Mouse (Mus musculus): ENCODE measurements around the gene Dlgap5.

Dlgap5 gene

DNA sequence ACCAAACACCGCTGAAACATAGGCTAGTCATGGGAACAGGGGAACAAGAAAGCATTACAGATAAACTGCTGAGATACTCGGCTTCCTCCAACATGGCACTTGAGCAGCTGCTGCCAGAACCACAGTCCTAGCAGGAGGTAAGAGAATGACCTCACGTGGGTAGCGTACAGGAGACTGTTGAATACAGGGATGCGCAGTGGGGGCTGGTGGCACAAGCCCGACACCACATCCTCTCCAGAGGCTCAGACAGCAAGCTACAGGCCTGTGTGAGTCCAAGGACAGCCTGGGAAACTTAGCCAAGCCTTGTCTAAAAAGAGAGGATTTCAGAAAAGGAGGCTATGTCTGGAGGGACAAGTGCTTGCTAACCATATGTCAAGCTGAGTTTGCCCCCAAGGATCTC is 23.2 kb downstream of the Dlgap5 start:
- no peak for DNase-seq

DNA sequence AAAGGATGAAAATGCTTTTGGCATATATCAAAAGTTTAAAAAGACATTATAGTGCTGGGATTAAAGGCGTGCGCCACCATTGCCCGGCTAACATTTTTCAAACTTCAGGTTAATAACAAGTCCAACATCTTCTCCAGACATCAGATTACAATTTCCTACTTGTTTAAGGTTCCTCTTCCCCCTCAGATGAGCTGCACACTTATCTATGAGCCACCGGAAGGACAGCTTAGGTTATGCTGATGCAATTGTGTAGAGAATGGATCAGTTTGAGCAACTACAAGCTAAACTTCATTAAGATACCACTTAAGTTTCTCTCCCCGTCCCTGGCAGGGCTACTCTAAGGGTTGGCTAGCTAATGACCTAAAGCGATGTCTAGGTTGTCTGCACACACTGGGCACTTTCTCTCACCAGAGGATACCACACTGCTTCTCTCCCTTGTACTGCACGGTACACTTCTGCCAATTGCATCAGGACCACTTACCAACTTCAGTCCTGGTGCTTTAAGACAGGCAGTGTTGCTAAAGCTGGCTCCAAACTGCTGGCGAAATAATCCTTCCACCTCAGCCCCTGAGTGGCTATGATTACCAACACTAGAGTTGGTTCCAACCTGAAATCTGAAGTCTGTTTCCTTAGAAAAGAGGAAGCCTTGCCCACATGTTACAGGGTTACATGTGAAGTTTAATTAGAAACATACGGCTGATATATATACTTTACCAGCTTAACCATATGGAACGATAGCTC is 24.7 kb downstream of the Dlgap5 start:
- no peak for DNase-seq

DNA sequence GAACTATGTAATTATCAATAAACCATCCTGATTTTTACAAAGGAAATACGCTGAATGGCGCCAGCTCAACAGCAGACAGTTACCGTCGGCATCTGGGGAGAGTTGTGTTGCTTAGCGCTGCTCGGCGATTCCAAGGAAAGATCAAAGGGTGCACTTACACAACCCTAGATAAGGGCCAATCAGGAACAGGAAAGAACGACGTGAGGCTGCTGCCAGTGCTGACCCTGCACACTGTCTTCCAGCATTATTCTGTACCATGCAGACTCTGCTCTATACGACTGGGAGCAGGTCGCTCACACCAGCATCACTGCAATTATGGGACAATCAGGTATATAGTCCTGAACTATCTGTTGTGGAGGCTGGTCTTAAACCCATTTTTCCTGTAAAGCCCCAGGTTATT is 32.1 kb downstream of the Dlgap5 start:
- DNase-seq = no peak

DNA sequence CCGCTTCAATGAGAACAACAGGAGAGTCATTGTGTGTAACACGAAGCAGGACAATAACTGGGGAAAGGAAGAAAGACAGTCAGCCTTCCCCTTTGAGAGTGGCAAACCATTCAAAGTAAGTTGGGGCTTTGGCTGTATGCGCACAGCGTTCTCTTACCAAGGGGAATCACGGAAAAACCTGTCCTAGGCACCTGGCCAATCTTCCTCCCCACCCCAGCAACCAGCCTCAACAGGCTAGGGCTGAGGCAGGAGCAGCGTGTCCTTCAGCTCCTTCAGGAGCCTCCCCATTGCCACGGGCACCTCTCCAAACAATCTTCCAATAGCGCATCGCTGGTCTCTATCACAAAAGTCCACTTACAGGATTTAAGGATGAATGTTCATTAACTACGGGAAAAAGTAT is 33.6 kb downstream of the Dlgap5 start:
- no peak for DNase-seq

DNA sequence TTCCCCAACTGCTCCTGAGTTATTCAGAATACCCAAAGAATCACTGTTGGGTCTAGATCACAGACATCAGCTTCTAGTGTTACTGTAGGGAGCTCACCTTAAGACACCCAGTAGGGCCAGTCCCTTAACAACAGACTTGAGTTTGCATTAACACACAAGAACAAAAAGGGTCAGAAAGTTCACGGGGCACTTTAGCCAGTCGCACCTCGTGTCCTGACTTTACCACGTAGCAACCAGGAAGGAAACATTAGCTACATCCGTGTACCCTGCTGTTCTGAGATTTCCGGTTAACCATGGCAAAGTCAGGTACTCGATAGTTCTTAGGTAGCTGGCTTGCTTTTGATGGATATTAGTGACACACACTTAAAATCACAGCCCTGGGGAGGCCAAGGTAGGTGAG is 34.3 kb downstream of the Dlgap5 start:
- no peak for DNase-seq

DNA sequence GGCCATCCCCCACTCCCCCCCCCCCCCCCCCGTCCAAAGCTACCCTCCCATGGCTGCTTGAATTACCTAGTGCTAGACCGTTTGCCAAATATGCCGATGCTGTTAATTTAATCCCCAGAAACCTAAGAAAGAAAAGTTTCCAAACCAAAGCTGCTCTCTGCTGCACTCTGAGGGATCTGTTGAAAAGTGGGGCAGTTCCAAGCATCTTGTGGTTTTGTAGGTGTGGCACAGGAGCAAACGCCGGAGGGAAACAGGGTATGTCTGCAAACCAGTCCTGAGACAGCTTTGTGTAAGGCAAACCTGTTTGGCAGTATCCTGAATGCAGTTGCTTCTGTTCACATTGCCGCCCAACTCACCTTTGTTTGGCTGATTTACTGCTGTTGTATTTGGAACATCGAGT is 39.9 kb downstream of the Dlgap5 start:
- DNase-seq = no peak

DNA sequence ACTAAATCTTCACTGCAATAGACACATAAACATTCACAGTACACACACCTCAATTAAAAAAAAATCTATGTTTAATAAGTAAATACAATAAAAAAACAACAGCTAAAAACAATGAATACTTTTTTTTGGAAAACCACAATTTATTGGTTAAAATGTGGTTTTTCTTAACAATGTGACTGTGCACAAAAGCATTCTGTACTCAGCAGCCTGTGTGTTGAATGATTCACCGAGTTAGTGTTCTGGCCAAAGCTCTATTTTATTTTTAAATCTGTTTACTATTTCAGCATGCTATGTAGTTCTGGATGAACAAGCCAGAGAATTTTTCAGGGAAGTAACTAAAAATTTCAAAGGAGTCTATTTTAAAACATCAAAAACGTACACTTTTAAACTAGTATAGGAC is 41.7 kb downstream of the Dlgap5 start:
- no peak for DNase-seq

DNA sequence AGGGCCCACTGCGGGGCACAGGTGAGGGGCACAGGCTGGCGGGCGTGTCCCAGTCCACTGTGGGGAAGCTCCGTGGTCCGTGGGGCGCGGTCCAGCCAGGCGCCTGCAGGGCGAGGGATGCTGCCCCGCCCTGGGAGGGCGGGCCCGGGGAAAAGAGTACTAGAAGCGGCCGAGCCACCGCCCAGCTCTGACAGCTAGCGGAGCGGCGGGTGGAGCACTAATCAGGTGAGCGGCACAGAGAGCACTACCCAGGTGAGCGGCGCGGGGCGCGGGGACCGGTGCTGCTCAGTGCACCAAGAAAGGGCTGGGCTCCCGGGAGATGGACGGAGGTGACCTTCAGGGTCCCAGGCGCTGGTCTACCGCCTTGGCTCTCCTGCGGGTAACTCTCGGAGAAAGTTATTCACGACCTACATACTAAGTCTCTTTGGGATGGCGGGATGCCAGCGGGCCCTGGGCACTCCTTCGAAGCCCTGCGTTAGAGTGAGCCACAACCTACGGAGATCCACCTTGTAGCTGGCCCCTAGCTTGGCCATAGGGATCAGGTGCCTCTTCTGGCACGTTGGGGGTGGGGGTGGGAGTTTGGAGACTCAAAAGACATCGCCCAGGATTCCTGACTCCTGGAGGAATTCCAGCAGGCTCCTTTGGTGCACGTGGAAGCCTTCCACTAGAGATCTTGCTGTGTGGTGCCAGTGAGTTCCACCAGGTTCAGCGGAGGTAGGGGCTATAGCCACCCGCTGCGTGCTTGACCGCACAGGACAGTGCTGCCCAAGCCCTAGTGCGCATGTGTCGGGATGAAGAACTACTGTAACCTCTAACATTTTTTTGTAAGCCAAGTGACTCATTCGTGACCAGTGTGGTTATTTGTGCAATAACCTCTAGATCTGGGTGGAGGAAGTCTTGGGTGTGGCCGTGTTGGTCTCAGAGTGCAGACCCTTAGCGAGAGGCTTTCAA is 44.2 kb downstream of the Dlgap5 start:
- peak; percentile 76 for DNase-seq

DNA sequence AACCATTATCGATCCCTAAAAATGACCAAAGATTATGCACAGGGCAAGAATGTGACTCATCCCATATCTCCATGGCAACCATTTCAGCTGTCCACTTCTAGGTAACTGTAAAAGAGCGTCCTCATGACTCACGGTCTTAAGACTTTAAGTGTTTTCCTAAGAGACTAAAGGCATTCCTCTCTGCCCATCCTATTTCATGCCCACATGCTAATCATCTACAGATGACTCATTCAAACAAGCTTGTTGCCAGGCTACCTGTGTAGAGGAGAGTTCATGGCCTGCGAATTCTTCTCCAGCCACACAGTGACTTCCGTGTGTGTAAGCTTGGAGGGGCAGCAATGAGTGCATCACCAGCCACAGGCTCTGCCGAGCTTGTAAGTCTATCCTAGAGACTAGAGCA is 46.5 kb downstream of the Dlgap5 start:
- DNase-seq = no peak

DNA sequence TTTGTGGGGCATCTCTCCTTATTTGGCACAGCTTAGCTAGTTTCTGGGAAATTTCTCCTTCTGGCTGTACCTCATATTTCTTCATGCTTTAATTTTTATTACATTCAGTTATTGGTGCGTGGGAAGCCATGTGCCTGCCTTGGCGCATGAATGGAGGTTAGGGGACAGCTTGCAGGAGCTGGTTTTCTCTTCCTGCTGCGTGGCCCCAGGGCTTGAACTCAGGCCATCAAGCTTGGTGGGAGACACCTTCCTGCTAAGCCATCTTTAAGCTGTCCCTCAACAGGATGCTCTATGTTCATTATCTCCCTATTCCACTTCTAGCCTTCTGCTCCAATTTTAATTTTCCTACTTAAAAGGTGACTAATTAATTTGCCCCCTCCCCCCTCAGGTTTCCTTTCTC is 47.4 kb downstream of the Dlgap5 start:
- DNase-seq = no peak

DNA sequence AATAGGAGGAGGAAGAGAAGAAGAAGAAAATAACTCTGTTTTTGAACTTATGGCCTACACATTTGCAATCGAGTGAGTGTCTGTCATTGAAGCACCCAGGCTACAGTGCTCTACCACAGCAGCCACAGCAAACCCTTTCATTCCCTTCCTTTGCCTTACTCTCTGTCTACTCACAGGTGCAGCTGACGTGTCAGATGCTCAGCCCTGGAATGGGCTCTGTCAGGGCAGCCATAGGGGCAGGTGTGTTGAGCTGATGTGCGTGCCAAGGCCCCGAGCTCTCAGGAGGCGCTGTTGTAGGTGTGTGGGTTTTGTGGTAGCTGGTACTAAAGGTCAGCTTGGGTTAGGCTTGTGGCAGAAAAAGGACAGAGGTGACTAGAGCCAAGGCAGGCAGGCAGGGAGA is 48.5 kb downstream of the Dlgap5 start:
- DNase-seq = no peak

DNA sequence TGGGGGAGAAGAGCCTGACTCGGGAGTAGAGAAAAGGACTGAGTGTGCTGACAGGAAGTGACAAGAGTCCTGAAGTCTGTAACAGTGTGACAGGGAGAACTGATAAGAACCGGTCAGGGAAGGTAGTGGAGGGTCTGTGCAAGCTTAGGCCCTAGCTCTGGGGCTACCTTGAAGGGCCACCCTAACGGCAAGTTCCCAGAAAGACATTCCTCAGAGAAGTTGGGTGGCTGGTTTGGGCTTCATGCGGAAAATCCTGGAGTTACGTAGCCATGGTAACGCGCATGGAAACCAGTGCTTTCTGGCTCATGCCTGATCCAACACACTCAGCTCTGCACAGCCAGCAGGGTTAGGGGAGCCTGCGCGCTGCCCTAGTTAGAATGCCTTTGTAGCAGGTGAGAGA is 50.7 kb downstream of the Dlgap5 start, which contains the start of gene Lgals3:
Gene Lgals3 (plus strand): TSS at position 291 of the 400 bp plus-strand sequence.
- DNase-seq = no peak

DNA sequence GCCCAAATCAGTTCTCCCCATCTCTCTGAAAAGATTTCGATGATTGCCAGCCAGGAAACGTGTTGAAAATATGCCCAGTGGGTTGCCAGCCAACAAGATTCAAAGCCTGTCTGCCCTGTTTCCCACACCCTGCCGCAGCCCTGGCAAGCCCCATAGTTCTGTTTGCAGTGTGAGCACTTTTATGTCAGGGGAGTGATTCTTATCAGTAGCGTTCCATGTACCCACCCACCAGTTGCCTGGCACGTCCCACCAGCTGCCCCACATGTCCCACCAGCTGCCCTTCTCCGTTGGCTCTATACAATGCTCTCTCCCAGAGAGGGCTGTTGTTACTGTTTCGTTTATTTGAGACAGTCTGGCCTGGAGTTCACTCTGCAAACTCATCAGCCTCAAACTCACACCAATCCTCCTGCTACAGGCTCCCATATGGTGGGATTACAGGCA is 51.3 kb downstream of the Dlgap5 start:
- DNase-seq = peak; percentile 18

DNA sequence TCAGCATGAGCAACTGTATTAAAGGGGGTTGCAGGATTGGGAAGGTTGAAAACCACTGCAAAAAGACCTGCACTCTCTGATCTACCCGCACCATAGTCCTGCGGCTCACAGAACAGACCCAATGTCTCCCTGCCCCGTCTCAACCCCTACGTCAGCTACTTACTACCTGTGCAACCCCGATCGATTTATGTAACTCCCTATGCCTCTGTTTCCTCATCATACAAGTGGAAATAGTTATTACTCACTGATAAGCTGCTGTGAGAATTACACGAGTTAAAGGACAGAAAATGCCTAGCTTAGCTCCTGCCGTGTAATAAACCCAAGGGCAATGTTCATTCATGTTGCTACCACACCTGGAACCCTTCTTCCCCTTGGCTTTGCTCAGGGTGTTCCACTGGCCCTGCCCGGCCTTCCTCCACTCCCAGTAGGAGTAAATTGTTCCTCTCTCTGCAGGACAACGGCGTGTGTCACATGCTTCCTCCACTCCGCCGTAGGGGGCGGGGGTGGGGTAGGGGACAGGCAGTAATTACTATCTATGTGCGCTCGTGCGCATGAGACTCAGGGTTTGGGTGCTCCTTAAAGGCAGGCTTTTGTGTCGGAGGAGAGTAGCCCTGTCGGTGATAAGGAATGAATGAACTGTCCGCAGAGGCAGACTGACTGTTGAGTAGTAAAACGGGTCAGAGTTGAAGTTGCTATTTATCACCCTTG is 53.3 kb downstream of the Dlgap5 start:
- peak; percentile 70 for DNase-seq

DNA sequence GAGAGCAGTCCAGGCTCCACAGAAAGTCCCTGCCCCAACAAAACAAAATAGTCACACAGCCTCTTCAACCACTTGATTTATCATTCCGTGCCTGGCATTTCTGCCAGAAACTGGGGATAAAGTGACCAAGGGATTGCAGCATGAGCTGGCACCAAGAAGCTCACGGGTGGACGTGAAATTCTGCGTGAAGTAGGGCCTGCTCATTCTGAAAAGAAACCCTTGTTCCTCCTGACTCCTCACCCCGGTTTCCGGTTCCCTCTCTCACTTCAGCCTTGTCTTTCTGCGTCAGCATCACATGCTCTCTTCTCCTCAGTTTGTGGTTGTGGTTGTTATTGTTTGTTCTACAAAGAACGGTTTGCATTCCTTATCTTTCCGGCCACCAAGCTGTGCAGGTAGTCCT is 56.3 kb downstream of the Dlgap5 start:
- no peak for DNase-seq

DNA sequence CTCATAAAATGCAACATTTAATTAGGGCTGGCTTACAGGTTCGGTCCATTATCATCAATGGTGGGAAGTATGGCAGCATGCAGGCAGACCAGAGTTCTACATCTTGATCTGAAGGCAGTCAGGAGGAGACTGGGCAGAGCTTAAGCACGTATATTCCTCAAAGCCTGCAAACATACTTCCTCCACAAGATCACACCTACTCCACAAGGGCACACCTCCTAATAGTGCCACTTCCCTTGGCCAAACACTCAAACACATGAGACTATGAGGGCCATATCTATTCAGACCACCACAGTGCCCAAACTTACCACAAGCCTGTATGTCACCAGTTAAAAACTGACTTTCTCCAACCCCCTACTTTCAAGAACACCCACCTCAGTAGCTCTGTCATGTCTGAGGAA is 56.8 kb downstream of the Dlgap5 start:
- no peak for DNase-seq

DNA sequence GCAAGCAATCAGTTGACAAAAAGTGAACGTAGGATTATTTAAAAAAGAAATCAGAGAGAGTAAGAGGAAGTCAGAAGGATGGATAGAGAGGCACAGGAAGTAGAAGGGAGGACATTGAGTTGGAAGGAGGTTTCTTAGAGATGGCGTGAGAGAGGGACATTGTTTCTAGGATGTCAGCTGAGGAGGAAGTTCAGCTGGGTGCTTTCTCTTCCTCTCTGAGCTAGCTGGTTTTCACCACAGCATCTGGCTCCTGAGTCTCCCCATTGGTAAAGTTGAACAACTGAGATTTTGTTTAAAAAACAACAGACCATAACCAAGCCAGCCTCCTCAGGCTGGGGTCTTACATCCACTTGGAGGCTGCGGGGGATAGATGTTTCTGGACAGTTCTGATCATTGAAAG is 58.6 kb downstream of the Dlgap5 start:
- DNase-seq = no peak

DNA sequence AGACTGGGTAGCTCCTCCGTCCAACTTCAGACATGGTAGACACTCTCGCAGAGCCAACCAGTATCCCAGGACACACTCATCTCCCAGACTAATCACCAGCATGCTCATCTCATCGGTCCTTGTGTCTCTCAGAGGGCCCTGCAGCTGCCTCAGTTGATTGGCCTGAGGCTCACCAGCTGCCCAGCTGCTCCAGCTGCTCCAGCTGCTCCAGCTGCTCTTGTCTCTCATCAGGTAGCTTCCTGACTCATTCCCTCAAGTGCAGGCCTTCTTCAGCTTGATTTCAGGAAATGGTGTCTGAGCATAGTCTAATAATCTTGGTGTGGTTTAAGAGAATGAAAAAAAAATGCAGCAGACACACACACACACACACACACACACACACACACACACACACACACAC is 61.6 kb downstream of the Dlgap5 start:
- no peak for DNase-seq

DNA sequence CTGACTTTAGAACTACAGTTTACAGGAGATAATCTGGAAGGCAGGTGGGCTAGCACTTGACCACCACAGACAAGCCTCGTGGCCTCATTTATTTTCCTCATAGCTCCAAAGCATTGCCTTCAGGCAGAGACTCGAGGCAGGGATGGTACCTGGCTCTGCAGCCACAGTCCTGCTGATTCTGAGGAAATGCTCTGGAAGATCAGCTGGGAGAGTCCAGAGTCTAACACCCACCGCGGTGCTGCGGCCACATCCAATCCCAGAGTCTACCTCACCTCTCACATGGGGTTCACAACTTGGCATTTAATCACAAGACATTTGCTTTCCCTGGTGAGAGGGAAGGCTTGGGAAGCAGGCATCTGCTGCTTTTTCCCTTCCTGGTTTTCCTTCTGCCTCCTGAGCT is 63.3 kb downstream of the Dlgap5 start:
- no peak for DNase-seq

DNA sequence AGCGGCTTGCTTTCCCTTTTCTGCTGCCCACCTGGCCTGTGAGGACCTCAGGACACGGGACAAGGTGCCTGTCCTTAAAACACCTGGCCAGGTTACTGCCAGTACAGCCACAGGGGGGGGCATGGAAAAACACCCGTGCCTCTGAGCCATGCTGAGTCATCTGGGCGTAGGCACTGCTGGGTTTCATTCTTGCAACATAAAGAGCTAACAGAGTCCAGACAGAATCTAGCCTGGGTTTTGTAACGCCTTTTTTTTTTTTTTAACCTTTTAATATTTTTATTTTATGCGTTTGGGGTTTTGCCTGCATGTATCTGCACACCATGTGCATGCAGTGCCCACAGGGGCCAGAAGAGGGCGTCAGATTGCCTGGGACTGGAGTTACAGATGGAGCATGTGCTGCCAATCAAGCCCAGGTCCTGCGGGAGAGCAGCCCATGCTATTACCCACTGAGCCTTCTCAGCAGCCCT is 64.1 kb downstream of the Dlgap5 start:
- peak; percentile 77 for DNase-seq

DNA sequence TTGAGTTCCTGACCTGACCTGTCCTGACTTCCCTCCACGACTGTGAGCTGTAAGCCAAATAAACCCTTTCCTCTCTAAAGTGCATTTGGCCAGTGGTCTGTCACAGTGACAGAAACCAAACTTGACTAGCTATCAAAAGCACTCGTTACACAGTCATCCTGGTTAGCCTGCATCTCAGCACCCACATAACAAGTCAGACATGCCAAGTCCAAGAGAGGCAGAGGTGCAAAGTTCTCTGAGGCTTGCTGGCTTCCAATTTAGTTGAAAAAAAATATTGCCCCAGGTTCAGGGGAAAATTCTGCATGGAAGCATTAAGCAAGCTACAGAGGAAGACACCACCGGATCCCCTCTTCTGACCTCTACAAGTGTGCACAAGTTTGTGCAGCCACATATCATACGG is 65.0 kb downstream of the Dlgap5 start:
- DNase-seq = no peak

DNA sequence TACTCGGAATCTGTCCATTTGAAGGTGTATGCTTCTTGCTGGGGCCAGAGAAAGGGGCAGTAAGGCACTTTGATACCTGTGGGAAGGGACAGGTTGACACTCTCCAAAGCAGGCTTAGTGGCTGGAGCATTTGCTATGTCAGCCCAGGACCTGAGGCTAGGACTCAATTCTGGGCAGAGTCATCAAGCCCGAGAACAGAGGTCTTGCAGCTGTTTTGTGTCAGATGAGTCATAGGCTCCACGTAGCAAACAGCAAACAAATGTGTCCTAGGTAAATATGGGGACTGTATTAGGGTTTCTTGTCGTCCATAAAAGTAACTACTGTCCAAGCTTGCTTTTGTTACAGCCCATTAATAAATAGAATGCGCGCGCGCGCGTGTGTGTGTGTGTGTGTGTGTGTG is 65.9 kb downstream of the Dlgap5 start:
- DNase-seq = no peak

DNA sequence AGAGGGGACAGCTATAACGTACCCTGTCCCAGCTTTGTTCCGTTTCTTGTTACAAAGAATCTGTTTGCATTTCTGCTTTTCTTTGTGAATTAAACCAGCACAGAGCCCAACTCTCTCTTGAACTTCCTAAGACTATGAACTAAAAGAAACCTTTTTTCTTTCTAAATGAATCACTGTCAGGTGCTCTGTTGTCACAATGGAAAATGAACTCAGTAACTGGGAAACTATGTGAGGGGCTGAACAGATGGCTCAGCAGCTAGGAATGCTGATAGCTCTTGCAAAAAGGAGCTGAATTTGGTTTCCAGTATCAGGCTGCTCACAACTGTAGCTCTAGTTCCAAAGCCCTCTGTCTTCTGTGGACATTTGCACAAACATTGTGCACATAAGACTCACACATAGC is 67.2 kb downstream of the Dlgap5 start:
- no peak for DNase-seq
